In the genomic region with DNA sequence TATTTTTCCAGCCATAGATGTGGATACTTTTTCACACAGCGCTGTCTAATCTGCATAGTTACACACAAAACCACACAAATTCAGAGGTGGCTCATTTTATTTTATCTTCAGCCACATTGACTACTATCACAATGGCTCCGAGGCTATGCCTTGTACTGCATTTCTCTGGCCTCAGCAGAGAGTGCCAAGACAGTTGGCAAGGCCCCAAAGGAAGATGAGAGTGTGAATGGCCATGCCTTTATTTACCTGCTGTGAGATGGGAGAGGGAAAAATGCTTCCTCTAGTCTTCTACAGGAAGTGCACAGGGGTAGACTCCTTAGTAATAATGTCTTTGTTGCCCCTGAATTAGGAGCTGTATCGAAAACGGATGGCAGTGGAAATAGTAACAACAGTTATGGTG, we compare ENCODE assay signal across 8 mouse cellular contexts. TPM values are rescaled to one million over a fixed set of nuclear protein-coding genes. Genes with fewer than 3 reads are reported as not detected.
"Had no signal": no experiment of that assay in that cellular context is flagged by ENCODE, and none has a peak within 500 bp of the region (broad histone marks: within the 10 kb centered on the region; RNA-seq: fewer than 3 reads in every experiment).

No protein-coding gene starts in this region.

- DNase-seq: kidney, postnatal 25 days; layer of hippocampus, adult 9-11 months; lung, adult 2 months; lung, postnatal 36 days; right cerebral cortex, postnatal 4 days; thymus, adult 2 months; thymus, postnatal 4 days had no signal

RNA-seq across cellular contexts. Expression of gene Slc4a4, which starts 3.5 kb away (rescaled TPM):
- total RNA-seq: megakaryocyte progenitor cell, adult 5-6 weeks had no signal
